Mouse (Mus musculus) megakaryocyte-erythroid progenitor cell, adult 5-6 weeks (primary cell): ENCODE measurements around the gene Spats2l. TPM values are rescaled to one million over a fixed set of nuclear protein-coding genes. Genes with fewer than 3 reads are reported as not detected.

Experiments used
- ATAC-seq: replicated peaks from 2 replicates; pipeline ENCODE4 v1.8.0; 2016; ENCODE audit warnings: mild to moderate bottlenecking, inconsistent platforms; ENCODE audit not compliant: severe bottlenecking, poor library complexity, low FRiP score, low TSS enrichment
- total RNA-seq, 2 experiments: library from RNA; stranded (forward) in 1 of 2; stranded (reverse) in 1 of 2; fragments of 200-1000, 215-1000 nt in 1 of 2; fragments of >200 nt in 1 of 2; fragmentation: Nextera tagmentation in 1 of 2; gene quantifications; 2 replicates each; pipeline ENCODE4 v1.2.3; 2014 to 2017

Spats2l gene
- total RNA-seq, 2 experiments from 2014 or later, result not detected

GRCm38 (mm10) chr1:57875512-57875911, 101.5 kb downstream of the Spats2l start:
- ATAC-seq, result no peak

GRCm38 (mm10) chr1:57878957-57879356, 105.0 kb downstream of the Spats2l start:
- ATAC-seq, result no peak

GRCm38 (mm10) chr1:57884867-57885266, 110.9 kb downstream of the Spats2l start:
- no peak for ATAC-seq

- no peak for ATAC-seq
Measured at GRCm38 (mm10) chr1:57889803-57890202, 115.8 kb downstream of the Spats2l start.

GRCm38 (mm10) chr1:57890259-57890902, 116.4 kb downstream of the Spats2l start:
- ATAC-seq, result no peak

GRCm38 (mm10) chr1:57890903-57891267, 116.9 kb downstream of the Spats2l start:
- ATAC-seq, result no peak

GRCm38 (mm10) chr1:57901494-57901893, 127.5 kb downstream of the Spats2l start:
- no peak for ATAC-seq

- no peak for ATAC-seq
Measured at GRCm38 (mm10) chr1:57903793-57904192, 129.8 kb downstream of the Spats2l start.

GRCm38 (mm10) chr1:57905912-57906311, 131.9 kb downstream of the Spats2l start:
- no peak for ATAC-seq

GRCm38 (mm10) chr1:57906312-57906711, 132.3 kb downstream of the Spats2l start:
- no peak for ATAC-seq

GRCm38 (mm10) chr1:57911561-57911960, 137.6 kb downstream of the Spats2l start:
- ATAC-seq, result no peak

- ATAC-seq, result no peak
Measured at GRCm38 (mm10) chr1:57917342-57917741, 143.4 kb downstream of the Spats2l start.

- ATAC-seq, result no peak
Measured at GRCm38 (mm10) chr1:57918567-57918966, 144.6 kb downstream of the Spats2l start.

GRCm38 (mm10) chr1:57934287-57934686, 160.3 kb downstream of the Spats2l start:
- ATAC-seq, result no peak

GRCm38 (mm10) chr1:57940691-57941090, 166.7 kb downstream of the Spats2l start:
- no peak for ATAC-seq

- no peak for ATAC-seq
Measured at GRCm38 (mm10) chr1:57941095-57941494, 167.1 kb downstream of the Spats2l start.

- ATAC-seq, result no peak
Measured at GRCm38 (mm10) chr1:57941734-57942133, 167.8 kb downstream of the Spats2l start.

GRCm38 (mm10) chr1:57942215-57942614, 168.3 kb downstream of the Spats2l start:
- no peak for ATAC-seq

- no peak for ATAC-seq
Measured at GRCm38 (mm10) chr1:57947552-57948347, 173.8 kb downstream of the Spats2l start.

- no peak for ATAC-seq
Measured at GRCm38 (mm10) chr1:57949195-57949594, 175.2 kb downstream of the Spats2l start.

- ATAC-seq, result no peak
Measured at GRCm38 (mm10) chr1:57949716-57950115, 175.8 kb downstream of the Spats2l start.
